Mouse (Mus musculus) MEL (cell line): ENCODE data around the gene Tas2r102. TPM values are rescaled to one million over a fixed set of nuclear protein-coding genes. Genes with fewer than 3 reads are reported as not detected.

Experiments
- DNase-seq: peaks from one replicate; pipeline ENCODE4 v3.0.0; 2011; ENCODE audit warnings: low read depth, low spot score
- H3K27ac ChIP-seq: 2 replicates; pipeline ENCODE4 v1.5.1; 2012; ENCODE audit warnings: low read depth, mild to moderate bottlenecking, control low read depth, low read length, moderate library complexity; ENCODE audit not compliant: control insufficient read depth
- H3K27me3 ChIP-seq, 2 experiments: fragments of 150-350 bp in 1 of 2; sonication (generic) in 1 of 2; 2 replicates each; pipeline ENCODE4 v1.6.1; 2012; ENCODE audit warnings: low read length in 2 of 2, mild to moderate bottlenecking in 2 of 2, improper control_type of control experiment in 1 of 2, moderate library complexity in 1 of 2; ENCODE audit not compliant: insufficient read depth in 2 of 2, control insufficient read depth in 1 of 2
- H3K36me3 ChIP-seq, 2 experiments: 2 replicates each; pipeline ENCODE4 v1.6.1; 2012 to 2014; ENCODE audit warnings: low read length in 2 of 2, improper control_type of control experiment in 1 of 2, inconsistent platforms in 1 of 2, mild to moderate bottlenecking in 1 of 2; ENCODE audit not compliant: insufficient read depth in 2 of 2, control insufficient read depth in 1 of 2
- H3K4me1 ChIP-seq, 2 experiments: fragments of 150-350 bp in 1 of 2; sonication (generic) in 1 of 2; 2 replicates each; pipeline ENCODE4 v1.6.1; 2012; ENCODE audit warnings: low read length in 2 of 2, improper control_type of control experiment in 1 of 2, mild to moderate bottlenecking in 1 of 2; ENCODE audit not compliant: insufficient read depth in 2 of 2, control insufficient read depth in 1 of 2
- H3K4me3 ChIP-seq, 2 experiments: fragments of 150-350 bp in 1 of 2; sonication (generic) in 1 of 2; 2 replicates each; pipeline ENCODE4 v1.5.1; 2012; ENCODE audit warnings: low read depth in 2 of 2, low read length in 2 of 2, mild to moderate bottlenecking in 2 of 2, moderate library complexity in 2 of 2, control low read depth in 1 of 2, improper control_type of control experiment in 1 of 2; ENCODE audit not compliant: control insufficient read depth in 1 of 2, insufficient read depth in 1 of 2
- H3K79me2 ChIP-seq: 2 replicates; pipeline ENCODE4 v1.6.1; 2012; ENCODE audit warnings: mild to moderate bottlenecking, low read length, moderate library complexity; ENCODE audit not compliant: control insufficient read depth, poor library complexity, insufficient read depth
- H3K9ac ChIP-seq: 2 replicates; pipeline ENCODE4 v1.6.1; 2012; ENCODE audit warnings: low read depth, mild to moderate bottlenecking, control low read depth, low read length, moderate library complexity; ENCODE audit not compliant: control insufficient read depth, poor library complexity, severe bottlenecking
- H3K9me3 ChIP-seq: fragments of 150-350 bp; sonication (generic); replicated peaks from 2 replicates; pipeline ENCODE4 v1.6.1; 2012; ENCODE audit warnings: mild to moderate bottlenecking, low read length, improper control_type of control experiment, moderate library complexity; ENCODE audit not compliant: insufficient read depth
- CHD1 ChIP-seq: IDR thresholded peaks from 2 replicates; pipeline ENCODE4 v1.6.1; 2012; ENCODE audit warnings: low read depth, mild to moderate bottlenecking, inconsistent platforms, low read length, improper control_type of control experiment
- ELF1 ChIP-seq: IDR thresholded peaks from 2 replicates; pipeline ENCODE4 v1.6.1; 2014; ENCODE audit warnings: low read depth, mild to moderate bottlenecking, inconsistent platforms, low read length, improper control_type of control experiment, moderate library complexity
- GABPA ChIP-seq: IDR thresholded peaks from 2 replicates; pipeline ENCODE4 v1.6.1; 2012; ENCODE audit warnings: low read depth, mild to moderate bottlenecking, inconsistent platforms, low read length, improper control_type of control experiment, moderate library complexity
- JUND ChIP-seq: IDR thresholded peaks from 2 replicates; pipeline ENCODE4 v1.6.1; 2011; ENCODE audit warnings: low read depth, mild to moderate bottlenecking, improper control_type of control experiment, low read length
- MAX ChIP-seq: IDR thresholded peaks from 2 replicates; pipeline ENCODE4 v1.6.1; 2011; ENCODE audit warnings: low read length, improper control_type of control experiment
- MYB ChIP-seq: IDR thresholded peaks from 2 replicates; pipeline ENCODE4 v1.6.1; 2011; ENCODE audit warnings: mild to moderate bottlenecking, low read depth, low read length, improper control_type of control experiment
- NRF1 ChIP-seq: IDR thresholded peaks from 2 replicates; pipeline ENCODE4 v1.6.1; 2014; ENCODE audit warnings: low read depth, mild to moderate bottlenecking, inconsistent platforms, low read length, improper control_type of control experiment, moderate library complexity; ENCODE audit not compliant: poor library complexity, insufficient read depth, severe bottlenecking
- POLR2AphosphoS5 ChIP-seq: IDR thresholded peaks from 2 replicates; pipeline ENCODE4 v1.6.1; 2012; ENCODE audit warnings: low read depth, borderline replicate concordance, mild to moderate bottlenecking, inconsistent platforms, low read length, moderate library complexity, mixed read lengths
- RAD21 ChIP-seq: IDR thresholded peaks from 2 replicates; pipeline ENCODE4 v1.6.1; 2011; ENCODE audit warnings: mild to moderate bottlenecking, low read depth, low read length, improper control_type of control experiment
- SMC3 ChIP-seq: IDR thresholded peaks from 2 replicates; pipeline ENCODE4 v1.6.1; 2011; ENCODE audit warnings: low read depth, low read length, improper control_type of control experiment
- TAL1 ChIP-seq: IDR thresholded peaks from 2 replicates; pipeline ENCODE4 v1.6.1; 2012; ENCODE audit warnings: mild to moderate bottlenecking, inconsistent platforms, low read length, moderate library complexity, mixed read lengths
- TBP ChIP-seq: IDR thresholded peaks from 2 replicates; pipeline ENCODE4 v1.8.0; 2011; ENCODE audit warnings: low read depth, low read length, improper control_type of control experiment
- UBTF ChIP-seq: IDR thresholded peaks from 2 replicates; pipeline ENCODE4 v1.6.1; 2012; ENCODE audit warnings: low read depth, mild to moderate bottlenecking, inconsistent platforms, low read length, improper control_type of control experiment, moderate library complexity, borderline replicate concordance; ENCODE audit not compliant: insufficient read depth
- ZC3H11A ChIP-seq: IDR thresholded peaks from 2 replicates; pipeline ENCODE4 v1.6.1; 2012; ENCODE audit warnings: low read depth, mild to moderate bottlenecking, inconsistent platforms, low read length, improper control_type of control experiment
- ZMIZ1 ChIP-seq: IDR thresholded peaks from 2 replicates; pipeline ENCODE4 v1.6.1; 2012; ENCODE audit warnings: low read depth, mild to moderate bottlenecking, inconsistent platforms, low read length, improper control_type of control experiment, moderate library complexity
- polyA plus RNA-seq, 2 experiments: library from polyadenylated mRNA; stranded (reverse) in 1 of 2; unstranded in 1 of 2; fragments of >175 nt in 1 of 2; fragments of >200 nt in 1 of 2; gene quantifications; 2 replicates each; pipeline versions ENCODE4 v1.2.1 to v1.2.4; 2012; ENCODE audit warnings: low replicate concordance in 2 of 2, low read depth in 1 of 2; ENCODE audit not compliant: insufficient read length in 2 of 2, insufficient read depth in 1 of 2, missing spikeins in 1 of 2
- total RNA-seq: library from RNA; depleted of rRNA; stranded (reverse); fragments of 300-350 nt; gene quantifications from 2 replicates; pipeline ENCODE4 v1.2.3, GENCODE M21; 2012

Gene Tas2r102
- total and polyA plus RNA-seq, 3 experiments: not detected

GRCm38 (mm10) chr6:132750206-132750605 is 11.7 kb upstream of the Tas2r102 start:
- Histone ChIP-seq H3K27me3 (no peaks in the 10 kb centered on the region), H3K27ac (no peak overlapping the region), H3K4me1 (no peaks in the 10 kb centered on the region), H3K36me3 (no peaks in the 10 kb centered on the region), H3K9ac (no peak overlapping the region), H3K9me3 (no peaks in the 10 kb centered on the region), H3K4me3 (no peak overlapping the region), H3K79me2 (no peaks in the 10 kb centered on the region)
- TF ChIP-seq ELF1 (no peak), SMC3 (no peak), RAD21 (no peak), ZMIZ1 (no peak), UBTF (no peak), GABPA (no peak), MYB (no peak), ZC3H11A (no peak), NRF1 (no peak), POLR2AphosphoS5 (no peak), TBP (no peak)
- peak; percentile 3 for DNase-seq

GRCm38 (mm10) chr6:132754430-132754829 is 7.5 kb upstream of the Tas2r102 start, which contains the start of gene Tas2r124:
Gene Tas2r124, plus strand, starts transcription at chr6:132754730.
- Histone ChIP-seq H3K27ac (no peak within 1 kb of the TSS), H3K27me3 (no peaks in the 10 kb centered on the region), H3K9me3 (no peaks in the 10 kb centered on the region), H3K9ac (no peak within 1 kb of the TSS), H3K36me3 (no peaks in the 10 kb centered on the region), H3K4me3 (no peak within 1 kb of the TSS), H3K79me2 (no peaks in the 10 kb centered on the region), H3K4me1 (no peaks in the 10 kb centered on the region)
- no peak for DNase-seq
- no peak for TF ChIP-seq ZC3H11A
- TF ChIP-seq CHD1: no peak
- no peak for TF ChIP-seq JUND

- no peak within 1 kb of the TSS for H3K9ac ChIP-seq
- H3K4me3 ChIP-seq: no peak within 1 kb of the TSS
- H3K36me3 ChIP-seq: no peaks in the 10 kb centered on the region
- H3K9me3 ChIP-seq: no peaks in the 10 kb centered on the region
- no peak for DNase-seq
- no peaks in the 10 kb centered on the region for H3K4me1 ChIP-seq
- no peaks in the 10 kb centered on the region for H3K79me2 ChIP-seq
- no peak for TF ChIP-seq TAL1
- no peak for TF ChIP-seq JUND
- no peak for TF ChIP-seq MAX
- H3K27me3 ChIP-seq: no peaks in the 10 kb centered on the region
- H3K27ac ChIP-seq: no peak within 1 kb of the TSS
These were observed 16.1 kb downstream of the Tas2r102 start, which contains the start of gene Tas2r136 for GRCm38 (mm10) chr6:132778062-132778461. Gene Tas2r136, minus strand, starts transcription at chr6:132778162.
